Mouse (Mus musculus) limb, embryonic 14.5 days (tissue): ENCODE results near the gene Kcnk16. TPM values are rescaled to one million over a fixed set of nuclear protein-coding genes. Genes with fewer than 3 reads are reported as not detected.
A peak's percentile ranks its signal among the peaks of the same experiment; 100 is the strongest.
"Not testable (repeated sequence)": the region's sequence is repeated elsewhere in the genome, so short reads cannot be mapped to it uniquely, and the experiment has no call there.

Experiments used
- ATAC-seq: fragments of 200-750 bp; cut with Nextera tagmentation; 2 replicates; pipeline ENCODE4 v1.8.0; 2017; ENCODE audit warnings: low read depth, moderate number of reproducible peaks, moderate TSS enrichment; ENCODE audit not compliant: low FRiP score
- DNase-seq: peaks from one replicate; pipeline ENCODE4 v3.0.0-alpha.2; 2015; ENCODE audit warnings: low spot score
- H3K27ac ChIP-seq: fragments of 300-500 bp; sonication (generic); replicated peaks from 2 replicates; pipeline ENCODE4 v1.5.1; 2014; ENCODE audit warnings: low read depth, mild to moderate bottlenecking, low read length, moderate library complexity, mixed read lengths
- H3K27me3 ChIP-seq: fragments of 300-500 bp; sonication (generic); 2 replicates; pipeline ENCODE4 v1.6.1; 2014; ENCODE audit warnings: low read length, mixed read lengths; ENCODE audit not compliant: control insufficient read depth, insufficient read depth
- H3K36me3 ChIP-seq: fragments of 300-500 bp; sonication (generic); 2 replicates; pipeline ENCODE4 v1.6.1; 2014; ENCODE audit warnings: mild to moderate bottlenecking, low read length, moderate library complexity, mixed read lengths; ENCODE audit not compliant: control insufficient read depth, insufficient read depth
- H3K4me1 ChIP-seq: fragments of 300-500 bp; sonication (generic); 2 replicates; pipeline ENCODE4 v1.6.1; 2014; ENCODE audit warnings: antibody characterized with exemption, low read length, mixed read lengths; ENCODE audit not compliant: control insufficient read depth, insufficient read depth
- H3K4me2 ChIP-seq: fragments of 300-500 bp; sonication (generic); replicated peaks from 2 replicates; pipeline ENCODE4 v1.6.1; 2014; ENCODE audit warnings: low read depth, mild to moderate bottlenecking, low read length, moderate library complexity; ENCODE audit not compliant: severe bottlenecking
- H3K4me3 ChIP-seq: fragments of 300-500 bp; sonication (generic); replicated peaks from 2 replicates; pipeline ENCODE4 v1.5.1; 2014; ENCODE audit warnings: low read length
- H3K9ac ChIP-seq: fragments of 300-500 bp; sonication (generic); 2 replicates; pipeline ENCODE4 v1.6.1; 2014; ENCODE audit warnings: mild to moderate bottlenecking, low read depth, low read length, moderate library complexity; ENCODE audit not compliant: severe bottlenecking
- H3K9me3 ChIP-seq: fragments of 300-500 bp; sonication (generic); 2 replicates; pipeline ENCODE4 v1.6.1; 2016; ENCODE audit warnings: low read length; ENCODE audit not compliant: control insufficient read depth
- POLR2A ChIP-seq: fragments of 200-500 bp; IDR thresholded peaks from 2 replicates; pipeline ENCODE4 v1.8.0; 2012; ENCODE audit warnings: inconsistent platforms, mild to moderate bottlenecking, moderate library complexity, borderline replicate concordance; ENCODE audit not compliant: insufficient read depth, insufficient read length; ENCODE audit errors: extremely low read depth
- WGBS: fragments of 180-500 bp; shearing (Covaris S2); extraction: QIAGEN DNeasy Blood & Tissue Kit; methylation state at CpG from one replicate; pipeline ENCODE4 v1.1.7; 2014; 5-methylcytosine and 5-hydroxymethylcytosine counted together
- polyA plus RNA-seq, 2 experiments: library from polyadenylated mRNA; depleted of rRNA in 1 of 2; stranded (reverse) in 1 of 2; unstranded in 1 of 2; fragments of >200 nt; fragmentation: Nextera tagmentation in 1 of 2; extraction: Ambion mirVana in 1 of 2; gene quantifications; 2 replicates each; pipeline versions ENCODE4 v1.2.1 to v1.2.3; 2012 to 2014

Kcnk16 gene
- not detected in 2 replicates for polyA plus RNA-seq (2012; rRNA removed)
- polyA plus RNA-seq (2014; fragmentation: Nextera tagmentation; extraction: Ambion mirVana): not detected in 2 replicates

DNA sequence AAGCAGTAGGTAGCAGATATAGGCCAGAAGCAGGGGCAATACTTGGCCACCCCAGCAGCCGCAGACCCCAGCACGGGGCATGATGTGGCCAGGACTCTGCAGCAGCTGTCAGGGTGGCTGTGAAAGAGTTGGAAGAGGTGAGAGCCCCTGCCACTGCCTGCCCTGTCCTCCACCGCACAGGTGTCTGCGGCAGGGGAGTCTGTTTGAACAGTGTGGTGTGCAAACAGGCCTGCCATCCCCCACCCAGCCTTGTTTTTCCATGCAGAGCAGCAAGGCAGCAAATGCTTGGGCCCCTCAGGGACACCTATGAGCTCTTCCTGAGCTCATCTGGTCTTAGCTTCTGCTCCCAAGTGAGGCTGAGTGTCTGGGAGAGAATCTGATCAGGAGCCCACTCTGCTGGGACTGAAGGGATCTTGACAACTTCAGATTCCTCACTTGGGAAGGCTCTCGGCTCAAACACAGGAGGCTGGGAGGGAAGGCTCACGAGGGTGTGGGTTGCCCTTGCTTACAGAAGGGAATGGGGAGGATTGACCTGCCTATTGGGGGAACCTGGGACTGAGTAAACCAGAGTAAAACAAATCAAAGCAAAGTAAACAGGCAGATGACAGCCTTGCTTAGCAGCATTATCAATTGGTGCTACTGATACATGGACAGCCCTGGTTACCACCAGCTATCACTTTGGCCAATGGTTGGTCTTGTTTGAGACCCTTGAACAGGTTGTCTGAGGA lies at the start of gene Kcnk16:
Gene Kcnk16 (minus strand): TSS at position 118 of the 728 bp plus-strand sequence.
- TF ChIP-seq POLR2A: no peak
- Histone ChIP-seq H3K27ac (no peak within 1 kb of the TSS), H3K4me3 (no peak within 1 kb of the TSS), H3K9me3 (0 out of 2 replicates have a peak, but pooled peaks cover 4% of the 10 kb centered on the region), H3K27me3 (no peaks in the 10 kb centered on the region), H3K36me3 (no peaks in the 10 kb centered on the region), H3K4me2 (no peak within 1 kb of the TSS), H3K9ac (no peak within 1 kb of the TSS), H3K4me1 (no peaks in the 10 kb centered on the region)
- ATAC-seq (no peak), DNase-seq (no peak)
- WGBS: 73% methylated on average over 6 of the region's 6 CpGs

DNA sequence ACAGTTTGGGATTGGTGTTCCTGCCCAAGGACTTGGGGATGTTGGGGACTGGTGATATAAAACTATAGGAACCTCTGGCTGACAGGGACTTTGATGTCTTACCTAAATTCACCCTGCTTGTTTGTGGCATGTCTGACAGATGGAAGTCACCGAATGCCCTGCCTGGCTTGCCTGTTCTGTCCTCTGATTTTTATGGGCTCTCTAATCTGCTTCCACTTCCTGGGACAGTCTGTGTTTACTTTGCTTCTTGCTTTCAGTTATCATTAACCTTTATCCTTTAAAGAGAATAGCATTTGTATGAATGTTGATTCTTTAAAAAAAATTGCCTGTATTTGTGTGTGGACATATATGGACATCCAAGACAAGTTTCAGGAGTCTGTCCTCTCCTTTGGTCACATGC lies 46.1 kb upstream of the Kcnk16 start:
- ATAC-seq (no peak), DNase-seq (no peak)
- H3K36me3 ChIP-seq: peaks cover 59% of the 10 kb centered on the region
- TF ChIP-seq POLR2A: no peak
- no peaks in the 10 kb centered on the region for H3K9me3 ChIP-seq
- 52% methylated on average over 1 of the region's 1 CpGs for WGBS
- H3K4me1 ChIP-seq: no peaks in the 10 kb centered on the region
- no peak overlapping the region for H3K4me3 ChIP-seq
- no peak overlapping the region for H3K9ac ChIP-seq
- no peak overlapping the region for H3K27ac ChIP-seq
- no peak overlapping the region for H3K4me2 ChIP-seq
- H3K27me3 ChIP-seq: no peaks in the 10 kb centered on the region

DNA sequence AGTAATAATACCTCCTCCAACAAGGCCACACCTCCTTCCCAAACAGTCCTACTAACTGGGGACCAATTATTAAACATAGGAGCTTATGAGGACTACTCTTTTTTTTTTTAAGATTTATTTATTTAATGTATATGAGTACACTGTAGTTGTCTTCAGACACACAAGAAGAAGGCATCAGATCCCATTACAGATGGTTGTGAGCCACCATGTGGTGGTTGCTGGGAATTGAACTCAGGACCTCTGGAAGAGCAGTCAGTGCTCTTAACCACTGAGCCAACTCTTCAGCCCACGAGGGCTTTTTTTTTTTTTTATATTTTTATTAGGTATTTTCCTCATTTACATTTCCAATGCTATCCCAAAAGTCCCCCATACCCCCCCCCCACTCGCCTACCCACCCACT lies 36.1 kb upstream of the Kcnk16 start:
- H3K36me3 ChIP-seq: peaks cover 25% of the 10 kb centered on the region
- H3K4me2 ChIP-seq, ATAC-seq, H3K9ac ChIP-seq, H3K4me3 ChIP-seq, DNase-seq, H3K27me3 ChIP-seq, H3K27ac ChIP-seq, H3K4me1 ChIP-seq, H3K9me3 ChIP-seq: not testable (repeated sequence)
- 68% methylated on average over 2 of the region's 2 CpGs for WGBS

DNA sequence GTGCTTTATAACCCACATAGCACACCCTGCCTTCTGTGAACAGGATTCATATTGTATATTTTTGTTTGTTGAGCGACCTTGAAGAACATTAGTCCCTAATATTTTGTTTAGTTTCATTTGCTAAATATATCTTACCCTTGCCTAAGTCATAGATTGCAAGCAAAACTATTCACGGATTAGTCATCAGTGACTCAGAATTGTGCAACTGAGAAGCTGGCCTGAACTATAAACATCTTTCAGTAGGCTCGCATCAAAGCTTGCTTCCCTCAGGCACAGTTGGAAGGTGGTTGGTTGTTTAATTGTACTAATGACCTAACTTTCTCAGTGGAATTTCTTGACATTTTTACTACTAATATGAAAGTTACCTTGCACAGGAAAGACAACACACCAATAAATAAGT lies 29.1 kb upstream of the Kcnk16 start:
- TF ChIP-seq POLR2A: no peak
- no peak for DNase-seq
- WGBS: 79% methylated on average over 3 of the region's 3 CpGs
- H3K27ac ChIP-seq: no peak overlapping the region
- peaks cover 5% of the 10 kb centered on the region; the same call in 1 of the 2 replicates for H3K4me1 ChIP-seq
- no peak overlapping the region for H3K9ac ChIP-seq
- H3K4me3 ChIP-seq: no peak overlapping the region
- no peak for ATAC-seq
- H3K27me3 ChIP-seq: no peaks in the 10 kb centered on the region
- no peaks in the 10 kb centered on the region for H3K9me3 ChIP-seq
- H3K4me2 ChIP-seq: no peak overlapping the region
- H3K36me3 ChIP-seq: no peaks in the 10 kb centered on the region

DNA sequence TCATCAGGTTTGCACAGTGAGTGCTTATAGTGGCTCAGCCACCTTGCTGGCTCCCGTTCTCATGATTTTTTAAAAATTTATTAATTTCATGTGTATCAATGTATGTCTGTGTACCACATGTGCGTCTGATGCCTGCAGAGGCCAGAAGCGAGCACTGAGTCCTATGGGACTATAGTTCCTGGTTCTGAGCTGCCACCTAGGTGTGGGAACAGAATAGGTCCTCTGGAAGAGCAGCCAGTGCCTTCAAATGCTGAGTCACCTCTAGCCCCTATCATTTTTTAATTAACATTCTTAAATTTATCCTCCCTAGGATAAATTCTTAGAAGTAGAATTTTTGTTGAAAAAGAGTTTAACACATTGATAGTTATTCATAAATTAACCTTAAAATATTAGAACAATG lies 28.6 kb upstream of the Kcnk16 start:
- Histone ChIP-seq H3K36me3 (no peaks in the 10 kb centered on the region), H3K9ac (no peak overlapping the region), H3K9me3 (no peaks in the 10 kb centered on the region), H3K4me3 (no peak overlapping the region), H3K4me1 (peaks cover 5% of the 10 kb centered on the region; the same call in 1 of the 2 replicates), H3K27ac (no peak overlapping the region), H3K4me2 (no peak overlapping the region), H3K27me3 (no peaks in the 10 kb centered on the region)
- TF ChIP-seq POLR2A: no peak
- WGBS: 71% methylated on average over 3 of the region's 3 CpGs
- ATAC-seq: no peak
- no peak for DNase-seq

DNA sequence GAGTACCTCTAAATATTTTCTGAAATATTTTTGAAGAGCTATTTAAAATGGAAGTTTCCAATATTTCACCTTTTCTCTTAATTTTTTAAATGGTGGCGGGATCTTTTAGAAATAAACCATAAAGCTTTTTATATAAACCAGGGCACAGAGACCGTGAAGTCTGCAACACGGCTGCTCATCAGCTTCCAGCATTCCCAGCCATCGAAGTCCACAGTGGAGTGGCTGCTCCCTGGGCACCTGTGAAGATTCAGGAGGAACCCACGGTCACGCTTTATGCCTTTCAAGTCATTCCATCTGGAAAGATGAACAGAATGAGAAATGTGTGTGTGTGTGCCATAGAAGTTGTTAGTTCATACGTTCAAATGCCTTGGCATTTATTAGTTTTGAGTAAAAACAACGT lies 25.9 kb upstream of the Kcnk16 start:
- WGBS: 35% methylated on average over 8 of the region's 8 CpGs
- no peak overlapping the region for H3K27ac ChIP-seq
- H3K4me2 ChIP-seq: peak overlapping the region; percentile 67
- H3K9me3 ChIP-seq: no peaks in the 10 kb centered on the region
- H3K9ac ChIP-seq: peak overlapping the region; percentile 38
- H3K4me3 ChIP-seq: peak overlapping the region; percentile 51
- peaks cover 5% of the 10 kb centered on the region; the same call in 1 of the 2 replicates for H3K4me1 ChIP-seq
- no peaks in the 10 kb centered on the region for H3K27me3 ChIP-seq
- no peak for ATAC-seq
- no peak for TF ChIP-seq POLR2A
- no peaks in the 10 kb centered on the region for H3K36me3 ChIP-seq
- DNase-seq: no peak
